Mouse (Mus musculus) ES-Bruce4 (cell line): ENCODE data around the gene Tent5a. TPM values are rescaled to one million over a fixed set of nuclear protein-coding genes. Genes with fewer than 3 reads are reported as not detected.

Experiments
- H3K27ac ChIP-seq: 2 replicates; pipeline ENCODE4 v1.5.1; 2012; ENCODE audit warnings: low read length, inconsistent platforms; ENCODE audit not compliant: insufficient read depth
- H3K27me3 ChIP-seq: 2 replicates; pipeline ENCODE4 v1.6.1; 2012; ENCODE audit warnings: mild to moderate bottlenecking, low read length, inconsistent platforms; ENCODE audit not compliant: control insufficient read depth, poor library complexity, insufficient read depth, severe bottlenecking
- H3K36me3 ChIP-seq: 2 replicates; pipeline ENCODE4 v1.6.1; 2012; ENCODE audit warnings: inconsistent platforms, mild to moderate bottlenecking, low read length, moderate library complexity; ENCODE audit not compliant: control insufficient read depth, poor library complexity, insufficient read depth, severe bottlenecking
- H3K4me1 ChIP-seq: one replicate; pipeline ENCODE4 v1.8.1; 2011; ENCODE audit warnings: low read length; ENCODE audit not compliant: control insufficient read depth, insufficient read depth
- H3K4me3 ChIP-seq: 2 replicates; pipeline ENCODE4 v1.5.1; 2011; ENCODE audit warnings: low read depth, mild to moderate bottlenecking, low read length
- H3K9ac ChIP-seq: 2 replicates; pipeline ENCODE4 v1.6.1; 2012; ENCODE audit warnings: low read depth, mild to moderate bottlenecking, inconsistent platforms; ENCODE audit not compliant: poor library complexity, severe bottlenecking
- H3K9me3 ChIP-seq: replicated peaks from 2 replicates; pipeline ENCODE4 v1.6.1; 2012; ENCODE audit warnings: mild to moderate bottlenecking, low read length, inconsistent platforms; ENCODE audit not compliant: control insufficient read depth, poor library complexity, insufficient read depth, severe bottlenecking
- CTCF ChIP-seq: IDR thresholded peaks from one replicate; pipeline ENCODE4 v1.8.1; 2011; ENCODE audit warnings: low read depth, low read length
- EP300 ChIP-seq: IDR thresholded peaks from 2 replicates; pipeline ENCODE4 v1.6.1; 2011; ENCODE audit warnings: low read depth, low read length; ENCODE audit not compliant: insufficient read depth
- POLR2A ChIP-seq: IDR thresholded peaks from one replicate; pipeline ENCODE4 v1.8.1; 2011; ENCODE audit warnings: low read length; ENCODE audit not compliant: insufficient read depth
- polyA plus RNA-seq: library from polyadenylated mRNA; stranded (reverse); fragments of >200 nt; gene quantifications from 2 replicates; pipeline ENCODE4 v1.2.4, GENCODE M21; 2011; ENCODE audit warnings: low read depth; ENCODE audit not compliant: missing spikeins, insufficient read depth, insufficient read length

The Tent5a gene
- 1.3 and 1.9 TPM in 2 replicates for polyA plus RNA-seq

- H3K27me3 ChIP-seq = peaks cover 2% of the 10 kb centered on the region; the same call in 1 of the 2 replicates
- H3K4me1 ChIP-seq = no peaks in the 10 kb centered on the region
- peak within 1 kb of the TSS; percentile 85 for H3K4me3 ChIP-seq
- H3K9ac ChIP-seq = peak within 1 kb of the TSS; percentile 71
- H3K36me3 ChIP-seq = no peaks in the 10 kb centered on the region
- H3K27ac ChIP-seq = no peak within 1 kb of the TSS
- no peak for TF ChIP-seq EP300
- TF ChIP-seq POLR2A = peak; percentile 20
- no peaks in the 10 kb centered on the region for H3K9me3 ChIP-seq
Measured at GRCm38 (mm10) chr9:85327242-85328211, at the start of gene Tent5a. Gene Tent5a, minus strand, starts transcription at chr9:85327348.

DNA sequence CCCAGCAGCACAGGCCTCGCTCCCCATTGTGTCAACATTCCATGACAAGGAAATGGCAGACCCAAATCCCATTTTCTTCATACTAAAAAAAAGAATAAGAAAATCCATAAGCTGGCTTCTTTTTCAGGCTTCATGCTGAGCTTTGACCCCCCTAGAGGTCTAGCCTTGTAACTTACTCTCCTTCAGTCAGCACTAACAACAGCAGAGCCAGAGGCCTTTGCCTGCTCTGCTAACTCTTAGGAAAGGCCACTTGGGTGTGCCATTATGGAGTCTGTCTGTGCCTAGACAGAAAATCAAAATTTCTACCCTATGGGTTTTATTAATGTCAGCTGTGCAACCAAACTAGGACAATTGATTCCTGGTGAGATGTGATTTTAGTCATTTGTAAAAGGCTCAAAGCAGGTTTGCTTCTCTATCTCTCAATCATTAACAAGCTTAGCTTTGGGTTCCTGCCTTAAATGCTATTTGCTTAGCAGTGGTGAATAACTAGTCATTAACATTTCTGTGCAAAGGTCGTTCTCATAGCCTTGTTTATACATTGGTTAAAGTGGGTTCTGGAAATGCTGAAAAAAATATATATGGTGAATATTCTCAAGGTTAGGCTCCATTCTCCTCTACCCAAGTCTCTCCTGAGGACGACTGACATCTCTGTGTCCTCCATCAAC is 49.6 kb upstream of the Tent5a start:
- Histone ChIP-seq H3K9me3 (no peaks in the 10 kb centered on the region), H3K9ac (no peak overlapping the region), H3K4me1 (no peaks in the 10 kb centered on the region)

GRCm38 (mm10) chr9:85375152-85375551 is 48.0 kb upstream of the Tent5a start:
- Histone ChIP-seq H3K27ac (no peak overlapping the region), H3K4me1 (no peaks in the 10 kb centered on the region), H3K9ac (no peak overlapping the region), H3K36me3 (no peaks in the 10 kb centered on the region), H3K9me3 (no peaks in the 10 kb centered on the region), H3K27me3 (no peaks in the 10 kb centered on the region; the same call in 1 of the 2 replicates), H3K4me3 (no peak overlapping the region)
- TF ChIP-seq EP300 (no peak), POLR2A (no peak), CTCF (no peak)

More for the DNA sequence above, 49.6 kb upstream of the Tent5a start:
- H3K4me3 ChIP-seq = no peak overlapping the region
- no peak for TF ChIP-seq EP300
- no peak for TF ChIP-seq CTCF
- TF ChIP-seq POLR2A = no peak
- H3K36me3 ChIP-seq = no peaks in the 10 kb centered on the region
- no peak overlapping the region for H3K27ac ChIP-seq
- H3K27me3 ChIP-seq = no peaks in the 10 kb centered on the region; the same call in 1 of the 2 replicates

DNA sequence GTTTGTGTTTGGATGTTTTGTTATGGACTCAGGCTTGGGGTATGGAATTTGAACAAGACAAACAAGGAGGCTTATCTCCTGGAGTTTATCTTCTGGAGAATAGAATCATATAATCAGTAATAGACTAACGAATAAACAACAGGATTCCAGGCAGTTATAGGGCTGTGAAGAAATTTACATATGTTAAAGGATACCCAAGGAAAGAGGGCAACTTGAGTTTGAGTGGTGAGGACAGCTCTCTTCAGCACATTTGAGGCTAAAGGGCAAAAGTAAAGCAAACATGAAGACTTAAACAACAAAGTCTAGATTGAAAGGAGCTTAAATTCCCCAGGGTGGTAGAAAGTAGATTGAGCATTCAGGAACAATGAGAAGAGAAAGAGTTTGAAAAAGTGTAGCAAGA is 44.9 kb upstream of the Tent5a start:
- no peaks in the 10 kb centered on the region; the same call in 1 of the 2 replicates for H3K27me3 ChIP-seq
- no peaks in the 10 kb centered on the region for H3K36me3 ChIP-seq
- H3K27ac ChIP-seq = no peak overlapping the region
- H3K9ac ChIP-seq = no peak overlapping the region
- TF ChIP-seq CTCF (no peak), POLR2A (no peak), EP300 (no peak)
- H3K4me1 ChIP-seq = no peaks in the 10 kb centered on the region
- H3K9me3 ChIP-seq = no peaks in the 10 kb centered on the region
- no peak overlapping the region for H3K4me3 ChIP-seq

DNA sequence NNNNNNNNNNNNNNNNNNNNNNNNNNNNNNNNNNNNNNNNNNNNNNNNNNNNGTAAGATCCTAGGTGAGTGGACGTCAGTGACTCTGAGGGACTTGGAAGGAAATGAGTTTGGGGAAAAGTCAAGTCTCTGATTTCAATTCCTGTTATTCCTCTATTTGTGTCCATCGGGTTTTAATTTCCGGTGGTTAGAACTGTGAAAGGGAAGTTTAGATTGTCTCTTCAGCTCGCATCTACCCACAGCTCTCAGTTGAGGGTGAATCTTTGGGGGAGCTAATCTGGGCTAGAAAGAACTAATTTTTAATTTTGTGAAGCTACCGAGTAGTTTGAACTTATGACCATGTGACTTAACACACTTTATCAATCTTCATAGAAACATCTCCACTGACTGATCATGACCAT is 42.4 kb upstream of the Tent5a start:
- Histone ChIP-seq H3K36me3 (no peaks in the 10 kb centered on the region), H3K4me1 (no peaks in the 10 kb centered on the region), H3K27me3 (no peaks in the 10 kb centered on the region), H3K27ac (no peak overlapping the region), H3K4me3 (no peak overlapping the region), H3K9ac (no peak overlapping the region), H3K9me3 (no peaks in the 10 kb centered on the region)
- TF ChIP-seq CTCF (no peak), EP300 (no peak), POLR2A (no peak)
